Mouse (Mus musculus) adipocyte (in vitro differentiated cells): ENCODE data around the gene Ikzf4.

Experiments
- DNase-seq: peaks from one replicate; pipeline ENCODE4 v3.0.0-alpha.2; 2016; ENCODE audit warnings: low spot score

Gene Ikzf4

DNA sequence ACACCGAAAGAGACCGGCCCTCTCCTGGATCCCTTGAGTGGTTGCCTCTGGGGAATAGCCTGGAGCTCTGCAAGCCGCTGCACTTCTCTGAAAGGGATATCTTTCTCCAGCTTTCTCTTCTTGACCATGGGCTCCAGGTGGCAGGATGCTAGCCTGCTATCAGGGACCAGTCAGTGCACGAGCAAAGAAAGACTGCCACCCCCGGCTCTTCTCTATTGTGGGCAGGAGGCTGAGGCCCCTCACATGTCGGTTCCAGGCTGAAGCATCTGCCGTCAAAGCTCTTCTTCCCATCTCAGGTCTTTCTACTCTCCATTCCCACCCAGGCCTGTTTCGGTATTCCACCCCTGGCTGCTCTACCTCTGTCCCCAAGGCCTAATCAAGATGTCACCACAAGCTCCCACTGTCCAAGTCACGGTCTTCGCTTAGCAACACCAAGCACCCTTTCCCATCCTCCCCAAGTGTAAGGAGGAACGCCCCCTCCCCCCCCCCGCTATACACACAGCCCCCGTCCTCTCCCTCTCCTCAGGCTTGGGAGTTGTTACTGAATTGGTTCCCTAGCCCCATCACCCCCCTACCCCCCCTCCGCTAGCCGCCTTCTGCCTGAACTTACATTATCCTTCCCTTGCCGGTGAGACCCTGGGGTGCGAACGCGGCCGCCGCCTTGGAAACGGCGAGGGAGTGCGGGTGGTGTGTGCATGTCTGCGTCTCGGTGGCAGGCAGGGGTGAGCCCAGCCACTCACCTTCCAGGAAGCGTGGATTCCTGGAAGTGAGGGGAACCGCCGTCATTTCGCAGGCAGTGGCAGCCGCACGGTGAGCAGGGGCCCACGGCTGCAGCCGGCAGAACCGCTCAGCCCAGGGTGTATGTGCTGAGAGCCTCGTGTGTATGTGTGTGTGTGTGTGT lies at the start of gene Ikzf4:
Gene Ikzf4, minus strand, starts transcription at position 881 of the 901 bp plus-strand sequence.
- DNase-seq, result no peak

DNA sequence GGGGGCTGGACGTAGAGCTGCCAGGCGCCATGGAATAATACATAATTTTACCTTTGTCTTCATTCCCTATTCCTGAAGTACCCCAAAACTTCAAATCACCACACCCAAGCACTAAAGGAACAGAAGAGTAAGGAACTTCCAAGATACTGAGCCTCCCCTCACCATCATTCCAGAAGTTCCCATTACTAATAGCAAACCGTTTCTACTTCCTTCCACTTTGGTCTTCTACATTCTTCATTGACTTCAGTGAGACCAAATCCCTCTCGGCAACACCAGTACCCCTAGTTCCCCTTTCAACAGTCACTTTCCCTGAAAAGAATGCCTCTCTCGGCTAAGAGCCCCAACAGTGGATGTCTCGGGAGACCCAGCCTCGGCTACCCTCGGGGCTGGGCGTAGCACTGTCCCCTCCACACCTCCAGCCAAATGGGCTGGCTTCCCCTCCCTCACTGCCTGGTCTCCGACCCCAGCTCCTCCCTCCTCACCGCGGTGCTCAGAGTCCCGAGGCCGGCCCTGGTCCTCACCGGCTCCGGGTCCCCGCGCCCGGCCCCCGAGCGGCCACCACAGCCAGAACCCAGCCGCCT lies 49.7 kb upstream of the Ikzf4 start:
- no peak for DNase-seq

DNA sequence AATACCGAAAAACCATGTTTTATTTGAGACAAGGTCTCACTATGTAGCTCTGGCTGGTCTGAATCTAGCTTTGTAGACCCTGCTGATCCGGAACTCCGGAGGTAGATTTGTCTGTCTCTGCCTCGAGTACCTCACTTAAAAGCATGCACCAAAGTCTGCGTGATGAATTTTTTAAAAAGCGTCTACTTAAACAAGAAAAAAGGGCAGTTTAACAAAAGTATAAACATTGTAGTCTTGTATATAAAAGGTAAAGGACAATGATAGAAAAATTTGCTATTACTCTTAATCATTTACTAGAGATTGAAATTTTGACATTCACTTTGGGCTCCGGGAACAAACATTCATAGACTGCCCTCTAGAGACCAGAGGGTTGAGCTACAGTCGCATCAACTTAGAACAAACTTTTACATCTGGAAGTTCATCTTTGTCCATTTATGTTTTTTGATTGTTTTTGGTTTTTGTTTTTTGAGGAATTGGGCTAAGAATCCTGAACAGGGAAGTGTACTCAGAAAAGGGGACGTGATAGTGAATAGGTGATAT lies 28.7 kb upstream of the Ikzf4 start:
- DNase-seq, result peak; percentile 64

DNA sequence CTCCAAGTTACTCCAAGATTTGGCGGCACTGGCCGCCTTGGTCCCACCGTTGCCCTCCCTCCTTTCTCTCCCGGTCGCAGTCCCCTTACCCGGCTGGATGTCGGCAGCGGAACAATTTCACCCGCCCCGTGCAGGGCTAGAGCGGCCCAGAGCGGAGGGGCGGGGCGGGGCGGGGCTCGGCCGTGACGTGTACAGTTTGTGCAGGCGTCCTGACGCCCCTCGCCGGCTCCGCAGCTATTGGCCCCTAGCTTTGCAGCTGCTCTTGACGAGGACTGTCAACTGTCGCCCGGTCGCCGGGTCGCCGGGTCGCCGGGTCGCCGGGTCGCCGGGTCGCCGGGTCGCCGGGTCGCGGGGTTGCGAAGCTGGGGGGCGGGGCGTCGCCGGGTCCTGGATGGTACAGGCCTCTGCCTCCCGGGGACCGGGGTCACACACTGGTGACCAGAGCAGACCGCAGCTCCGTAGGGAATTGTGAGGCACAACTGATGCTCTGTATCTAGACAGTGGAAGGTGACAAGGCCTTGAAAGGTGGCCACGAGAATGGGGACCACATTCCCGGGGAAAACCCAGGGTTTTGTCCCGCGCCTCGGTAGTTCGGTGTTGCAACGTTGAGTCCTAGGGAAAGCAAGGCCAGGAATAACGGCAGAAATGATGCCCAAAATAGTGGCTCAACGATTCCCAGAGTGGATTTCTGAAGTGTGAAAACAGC lies 28.1 kb upstream of the Ikzf4 start, which contains the start of gene Suox:
Gene Suox, minus strand, starts transcription at position 311 of the 706 bp plus-strand sequence.
- DNase-seq, result peak; percentile 67

DNA sequence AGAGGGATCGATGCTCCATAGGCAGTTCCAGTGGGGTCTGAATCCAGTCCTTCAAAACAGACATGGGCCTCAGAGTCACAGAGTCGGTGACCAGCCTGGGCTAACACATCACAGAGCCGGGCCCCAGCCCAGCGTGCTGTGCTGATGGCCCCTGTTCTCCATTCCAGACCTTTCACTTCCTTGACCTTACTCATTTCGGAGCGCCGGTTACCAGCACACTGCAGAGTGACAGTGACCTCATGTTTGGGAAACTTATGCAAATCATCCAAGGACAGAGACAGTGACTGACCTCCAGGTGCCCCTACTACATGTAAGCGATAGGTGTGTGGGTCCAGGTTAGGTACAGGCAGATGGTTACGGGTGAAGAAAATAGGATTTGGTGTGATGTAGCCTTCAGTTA lies 25.4 kb upstream of the Ikzf4 start:
- DNase-seq, result no peak

DNA sequence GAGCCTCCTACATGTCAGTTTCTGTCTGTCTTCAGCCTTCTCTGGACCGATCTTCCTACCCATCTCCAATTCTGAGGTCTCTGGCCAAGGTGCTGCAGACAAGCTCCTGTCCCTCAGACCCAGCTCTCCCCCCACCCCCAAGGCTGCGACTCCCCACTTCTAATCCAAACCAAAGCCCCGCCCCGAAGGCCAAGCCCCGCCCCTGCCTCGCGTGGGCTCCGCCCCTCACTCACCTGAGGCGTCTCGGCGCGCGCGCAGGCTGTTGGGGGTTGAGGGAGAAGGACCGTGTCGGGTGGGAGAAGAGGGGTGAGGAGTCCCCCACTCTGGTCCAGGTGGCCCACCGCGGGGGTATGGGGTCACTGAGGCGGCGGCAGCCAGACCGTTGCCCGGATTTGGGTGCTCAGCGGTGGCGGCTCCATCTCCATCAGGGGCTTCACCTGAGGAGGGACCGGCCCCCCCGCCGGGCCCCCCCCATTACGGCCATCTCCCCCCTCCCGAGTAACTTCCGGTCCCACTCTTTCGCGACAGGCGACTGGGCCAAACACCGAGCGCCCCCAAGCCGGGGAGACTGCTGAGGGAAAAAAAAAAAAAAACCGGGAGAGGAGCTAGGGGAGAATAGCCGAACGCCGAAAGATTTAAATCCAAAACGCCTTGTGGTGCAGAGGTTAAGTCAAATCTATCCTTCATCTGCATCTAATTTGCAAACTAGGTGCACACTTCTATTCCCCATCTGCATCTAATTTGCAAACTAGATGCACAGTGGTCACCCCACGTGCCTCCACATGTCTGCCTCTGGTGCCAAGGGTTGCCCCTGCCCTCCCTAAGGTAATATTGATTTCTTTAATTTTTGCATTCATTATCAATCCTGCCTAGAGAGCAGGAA lies 23.2 kb upstream of the Ikzf4 start:
- no peak for DNase-seq

DNA sequence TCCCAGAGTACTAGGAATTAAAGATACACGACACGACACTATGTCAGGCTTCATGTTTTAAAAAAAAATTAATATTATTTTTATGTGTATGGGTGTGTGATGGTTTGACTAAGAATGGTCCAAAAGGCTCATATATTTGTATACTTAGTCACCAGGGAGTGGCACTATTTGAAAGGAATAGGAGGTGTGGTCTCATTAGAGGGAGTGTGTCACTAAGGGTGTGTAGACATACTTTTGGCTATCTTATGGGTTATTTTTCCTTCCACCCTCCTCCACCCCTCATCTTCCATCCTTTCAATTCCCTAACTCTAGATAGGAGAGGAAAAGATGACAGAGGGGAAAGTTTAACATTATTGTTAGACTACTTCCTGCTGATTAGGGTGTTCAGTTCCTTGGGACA lies 20.0 kb upstream of the Ikzf4 start:
- DNase-seq, result no peak

DNA sequence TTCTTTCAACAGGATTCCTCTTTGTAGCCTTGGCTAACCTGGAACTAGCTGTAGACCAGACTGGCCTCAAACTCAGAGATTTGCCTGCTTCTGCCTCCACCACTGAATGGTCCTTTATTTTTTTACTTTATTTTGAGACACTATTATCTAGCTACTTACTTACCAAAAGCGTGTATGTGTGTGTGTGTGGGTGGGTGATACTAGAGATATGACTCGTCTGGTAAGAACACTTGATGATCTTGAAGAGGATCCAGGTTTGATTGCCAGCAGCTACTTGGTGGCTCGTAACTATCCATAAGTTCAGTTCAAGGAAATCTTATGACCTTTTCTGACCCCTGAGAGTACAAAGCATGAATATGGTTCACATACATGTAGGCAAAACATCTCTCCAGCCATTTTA lies 19.5 kb upstream of the Ikzf4 start:
- DNase-seq, result no peak

DNA sequence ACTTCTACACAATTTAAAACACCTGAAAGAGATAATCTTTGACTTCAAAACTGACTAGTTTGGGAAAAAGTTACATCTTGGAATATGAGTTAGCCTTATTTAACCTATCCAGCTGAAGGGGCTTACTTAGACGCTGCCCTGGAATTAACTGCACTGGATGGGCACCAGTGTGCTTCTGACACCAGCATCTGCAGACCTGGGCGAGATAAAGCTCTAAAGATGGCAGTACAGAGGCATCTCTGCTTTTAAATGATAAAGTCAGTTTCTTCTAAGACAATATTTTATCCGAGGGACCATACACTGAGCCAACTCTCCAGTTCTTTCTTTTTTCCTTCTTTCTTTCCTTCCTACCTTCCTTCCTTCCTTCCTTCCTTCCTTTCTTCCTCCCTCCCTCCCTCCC lies 19.0 kb upstream of the Ikzf4 start:
- no peak for DNase-seq

DNA sequence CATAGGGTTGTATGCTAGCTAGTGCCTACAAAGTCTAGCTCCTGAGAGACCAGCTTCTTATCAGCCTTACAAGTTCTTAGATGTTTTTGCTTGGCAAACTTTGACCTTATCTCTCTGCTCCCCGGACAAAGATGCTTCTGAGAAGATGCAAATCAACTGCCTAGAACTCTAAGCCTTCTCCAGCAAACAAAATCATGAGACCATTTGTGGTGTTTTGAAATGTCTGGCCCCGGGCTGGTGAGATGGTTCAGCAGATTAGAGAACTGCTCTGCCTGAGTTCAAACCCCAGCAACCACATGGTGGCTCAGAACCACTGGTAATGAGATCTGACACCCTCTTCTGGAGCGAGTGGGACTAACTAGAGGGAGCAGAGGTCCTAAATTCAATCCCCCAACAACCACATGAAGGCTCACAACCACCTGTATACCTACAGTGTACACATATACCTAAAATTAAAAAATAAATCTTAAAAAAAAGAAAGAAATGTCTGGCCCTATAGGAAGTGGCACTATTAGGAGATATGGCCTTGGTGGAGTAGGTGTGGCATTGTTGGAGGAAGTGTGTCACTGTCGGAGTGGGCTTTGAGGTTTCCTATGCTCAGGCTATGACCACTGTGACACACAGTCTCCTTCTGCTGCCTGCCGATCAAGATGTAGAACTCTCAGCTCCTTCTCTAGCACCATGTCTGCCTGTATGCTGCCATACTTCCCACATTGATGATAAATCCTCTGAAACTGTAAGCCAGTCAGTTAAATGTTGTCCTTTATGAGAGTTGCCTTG lies 17.8 kb upstream of the Ikzf4 start:
- DNase-seq, result no peak

DNA sequence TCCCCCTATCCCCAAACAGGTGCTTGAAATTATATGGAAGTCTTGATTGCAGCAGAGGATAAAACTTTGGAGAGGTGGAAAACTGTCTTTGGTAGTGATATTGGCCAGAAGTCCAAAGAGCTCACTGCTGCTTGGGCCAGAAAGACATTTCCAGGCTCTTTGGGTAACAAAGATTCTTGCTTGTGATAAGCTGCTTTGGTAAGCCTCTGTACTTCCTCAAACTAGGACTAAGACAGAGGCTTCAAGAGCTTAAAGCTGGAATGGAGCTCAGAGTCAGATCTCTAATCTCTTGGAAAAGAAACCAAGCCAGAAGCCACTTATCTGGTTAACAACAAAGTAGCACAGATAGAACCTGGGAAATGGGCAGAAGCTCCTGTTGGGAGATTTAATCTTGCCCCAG lies 16.7 kb upstream of the Ikzf4 start:
- DNase-seq, result no peak

DNA sequence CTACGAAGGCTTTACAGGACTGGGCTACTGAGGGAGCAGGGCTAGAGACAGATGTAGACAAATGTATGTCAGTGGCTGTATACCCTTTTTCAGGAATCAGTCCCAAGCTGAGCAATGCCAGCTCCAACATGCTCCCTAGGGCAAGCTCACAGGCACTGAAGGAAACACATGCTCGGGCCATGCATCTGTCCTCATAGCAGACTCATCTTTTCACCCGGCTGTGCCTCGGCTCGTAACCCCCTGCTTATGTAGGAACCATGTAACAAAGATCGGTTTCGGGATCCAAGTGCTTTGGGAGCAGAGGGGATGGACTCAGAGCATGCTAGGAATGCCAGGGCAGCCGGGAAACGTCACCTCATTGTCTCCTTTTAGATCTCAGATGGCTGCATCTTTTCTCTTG lies 13.7 kb upstream of the Ikzf4 start:
- DNase-seq, result no peak

DNA sequence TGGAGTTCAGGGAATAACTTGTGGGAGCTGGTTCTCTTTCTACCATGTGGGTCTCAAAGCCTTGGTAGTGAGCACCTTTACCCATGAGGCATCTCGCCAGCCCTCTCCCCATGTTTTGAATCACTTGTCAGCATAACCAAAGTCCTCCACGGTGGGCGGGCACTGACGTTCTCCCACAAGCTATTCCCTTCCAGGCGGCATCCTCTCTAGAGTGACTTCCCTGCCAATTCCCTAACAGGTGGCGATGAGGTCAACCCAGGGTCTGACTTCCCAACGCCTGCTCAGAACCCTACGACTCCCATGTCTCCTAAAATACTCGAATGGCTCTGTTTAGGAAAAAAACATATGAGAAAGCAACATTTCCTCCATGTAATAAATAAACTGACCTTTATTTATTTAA lies 12.1 kb upstream of the Ikzf4 start:
- DNase-seq, result no peak

DNA sequence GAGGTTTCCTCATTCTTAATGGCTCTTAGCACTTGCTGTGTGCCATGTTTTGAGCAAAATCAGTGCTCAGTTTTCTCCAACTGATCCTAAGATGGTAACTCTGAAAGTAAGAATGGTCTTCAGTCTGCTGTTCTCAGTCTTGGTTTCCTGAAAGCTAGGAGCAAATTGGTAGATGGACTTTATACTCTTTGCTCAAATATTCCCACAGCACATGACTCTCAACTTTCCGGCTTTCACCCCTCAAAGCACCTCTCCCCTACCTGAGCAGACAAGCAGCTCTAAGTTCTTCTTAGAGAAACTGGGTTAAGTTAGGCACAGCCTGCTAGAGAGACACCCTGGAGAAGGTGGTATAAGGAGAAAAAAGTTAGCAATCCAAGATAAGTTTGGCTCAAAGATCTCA lies 10.9 kb upstream of the Ikzf4 start:
- no peak for DNase-seq

DNA sequence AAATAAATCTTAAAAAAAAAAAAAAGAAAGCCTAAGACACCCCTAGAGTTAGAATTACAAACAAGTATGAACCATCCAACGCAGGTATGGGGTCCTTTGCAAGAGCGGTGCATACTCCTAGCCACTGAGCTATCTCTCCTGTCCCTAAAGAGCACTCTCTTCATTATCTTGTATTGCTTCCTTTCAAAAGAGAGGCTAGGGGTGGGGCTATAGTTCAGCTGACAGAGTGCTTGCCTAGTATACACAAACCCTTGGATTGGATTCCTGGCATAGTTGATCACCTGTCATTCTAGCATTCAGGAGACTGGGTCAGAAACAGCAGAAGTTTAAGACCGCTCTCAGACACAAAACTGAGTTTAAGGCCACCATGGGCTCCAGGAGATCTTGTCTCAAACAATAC lies 9.5 kb upstream of the Ikzf4 start:
- no peak for DNase-seq

DNA sequence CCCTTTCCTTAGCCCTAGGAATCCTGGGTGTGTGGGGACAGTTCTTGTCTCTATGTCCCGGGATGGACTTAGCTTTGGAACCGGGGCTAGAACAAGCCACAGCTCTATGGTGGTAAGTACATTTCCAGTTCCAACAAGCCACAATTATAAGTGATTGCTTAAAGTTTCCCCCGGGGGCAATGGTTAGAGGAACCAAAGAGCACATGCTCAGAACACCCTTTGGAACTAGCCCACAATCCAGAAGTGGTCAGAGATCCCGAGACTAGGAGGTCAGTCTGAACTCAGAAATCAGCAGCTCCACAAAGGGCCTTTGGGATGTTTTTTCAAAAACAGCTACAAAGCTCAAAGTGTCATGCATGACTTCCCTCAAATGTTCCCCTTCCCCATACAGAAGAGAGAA lies 8.1 kb upstream of the Ikzf4 start:
- peak; percentile 8 for DNase-seq

DNA sequence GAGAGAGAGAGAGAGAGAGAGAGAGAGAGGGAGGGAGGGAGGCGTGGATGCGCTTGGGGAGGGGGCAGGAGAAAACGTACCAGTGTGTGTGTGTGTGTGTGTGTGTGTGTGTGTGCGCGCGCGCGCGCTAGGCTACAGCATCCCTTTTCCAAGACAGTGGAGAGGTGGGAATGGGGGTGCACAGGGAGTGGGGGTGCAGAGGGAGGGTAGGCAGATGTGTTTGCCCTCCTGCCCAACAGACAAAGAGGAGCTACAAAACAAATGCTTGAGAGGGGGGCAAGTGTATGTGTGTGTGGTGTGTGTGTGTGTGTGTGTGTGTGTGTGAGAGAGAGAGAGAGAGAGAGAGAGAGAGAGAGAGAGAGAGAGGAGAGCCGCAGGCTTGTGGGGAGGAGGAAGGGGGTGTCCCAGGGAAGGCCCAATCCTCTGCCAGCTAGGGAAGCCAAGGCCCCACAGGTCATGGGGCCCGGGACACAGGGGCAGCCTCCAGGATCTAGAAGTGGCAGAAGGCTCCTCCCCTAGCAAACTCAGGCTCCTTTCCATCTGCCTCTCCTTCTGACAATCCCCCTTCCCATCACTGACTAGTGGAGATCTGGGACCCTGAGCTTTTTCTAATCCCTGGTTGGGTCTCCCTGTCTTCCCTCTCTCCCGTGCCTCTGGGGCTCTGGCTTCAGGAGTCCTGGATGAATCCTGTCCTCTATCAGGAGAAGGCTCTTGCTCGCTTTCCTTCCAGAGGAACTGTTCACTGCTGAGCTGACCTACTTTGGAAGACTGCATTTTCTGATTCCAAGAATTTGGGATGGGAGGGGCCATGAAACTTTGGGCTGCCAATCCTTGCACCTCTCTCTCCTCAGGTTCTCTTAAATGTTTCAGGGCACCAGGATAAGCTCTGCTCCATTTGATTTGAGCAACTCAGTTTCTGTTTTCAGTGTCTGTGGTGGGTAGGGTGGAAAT lies 623 bp upstream of the Ikzf4 start:
- DNase-seq, result no peak

DNA sequence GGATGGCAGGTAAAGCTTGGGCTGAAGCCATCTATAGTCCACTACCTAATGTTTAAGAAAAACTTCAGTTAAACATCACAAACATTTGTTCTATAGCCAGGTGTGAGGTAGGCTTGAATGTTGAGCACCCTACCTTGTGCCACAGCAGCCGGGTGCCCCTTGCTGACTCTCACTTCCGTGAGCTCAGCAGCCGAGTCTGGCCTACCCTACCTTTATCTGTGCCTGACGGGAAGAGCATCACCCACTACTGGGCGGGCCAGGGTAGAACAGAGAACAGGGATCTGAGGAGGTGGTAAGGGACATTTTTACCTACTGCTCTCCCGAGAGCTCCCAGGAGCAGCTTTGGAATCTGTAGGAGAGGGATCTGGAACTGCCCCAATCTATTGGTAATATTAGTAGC lies 3.0 kb downstream of the Ikzf4 start:
- no peak for DNase-seq

DNA sequence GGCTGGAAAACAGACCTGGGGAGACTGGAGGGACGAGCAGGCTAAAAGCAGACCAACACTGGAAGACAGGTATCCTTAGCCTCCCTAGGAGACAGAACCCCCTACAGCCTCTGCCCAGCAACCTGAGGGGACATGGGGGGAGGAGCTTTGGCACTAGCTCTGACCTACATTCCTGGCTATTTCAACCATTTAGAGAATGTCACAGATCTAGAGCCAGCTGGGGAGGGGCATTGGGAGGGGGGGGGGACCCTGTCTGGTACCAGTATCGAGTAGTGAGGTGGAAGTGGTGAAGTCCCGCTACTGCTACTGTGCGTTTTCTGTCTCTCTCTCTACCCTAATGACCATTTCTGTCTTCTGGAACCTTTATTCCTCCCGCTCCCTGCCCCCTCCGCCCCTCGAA lies 3.9 kb downstream of the Ikzf4 start:
- no peak for DNase-seq

DNA sequence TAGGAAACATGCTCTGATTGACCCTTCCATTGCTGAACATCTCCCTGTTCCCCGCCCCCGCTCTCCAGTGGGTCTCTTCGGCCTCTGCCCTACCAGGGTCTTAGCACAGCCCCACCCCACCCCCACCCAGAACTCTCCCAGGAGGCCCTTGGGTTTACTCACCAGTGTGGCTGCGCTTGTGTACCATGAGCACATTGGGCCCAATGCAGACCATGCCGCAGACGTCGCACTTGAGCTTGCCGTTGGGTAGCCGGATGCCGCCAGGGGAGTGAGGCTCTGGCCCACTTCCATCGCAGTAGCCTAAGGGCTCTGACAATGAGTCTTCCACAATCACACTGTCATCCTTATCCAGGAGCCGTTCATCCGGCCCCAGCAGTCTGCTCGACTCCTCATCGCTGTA lies 4.9 kb downstream of the Ikzf4 start:
- DNase-seq, result no peak
